Mouse (Mus musculus) CD8-positive naive resting alpha-beta T cell, adult 2 months (primary cell): ENCODE measurements around the gene Xrcc6.
A peak's percentile ranks its signal among the peaks of the same experiment; 100 is the strongest.

Experiments
- DNase-seq, 2 experiments: peaks; one replicate each; pipeline ENCODE4 v3.0.0; 2022; ENCODE audit warnings: low read depth in 2 of 2, low spot score in 2 of 2

Gene Xrcc6

GRCm38 (mm10) chr15:81987646-81988045 lies at the start of gene Xrcc6:
Gene Xrcc6, plus strand, starts transcription at chr15:81987835.
- no peak for DNase-seq

DNA sequence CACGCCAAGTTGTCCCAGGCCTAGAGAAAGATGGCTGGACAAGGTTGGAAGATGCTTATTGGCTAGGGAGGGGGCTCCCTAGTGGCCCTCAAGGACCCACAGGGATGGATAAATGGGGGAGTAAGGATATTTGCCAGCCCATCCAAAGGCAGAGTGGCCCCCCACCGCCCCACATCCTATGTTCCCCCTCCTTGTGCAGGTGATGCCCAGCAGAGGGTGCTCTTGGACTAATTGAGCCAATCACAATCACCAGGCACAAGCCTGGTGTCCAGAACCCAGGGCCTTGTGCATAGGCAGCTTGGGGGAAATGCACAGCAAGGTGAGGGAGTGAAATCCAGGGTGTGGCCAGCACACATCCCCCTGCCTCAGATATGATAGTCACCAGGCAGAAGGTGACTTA lies 49.4 kb upstream of the Xrcc6 start:
- no peak for DNase-seq

GRCm38 (mm10) chr15:81939157-81939715 lies 48.4 kb upstream of the Xrcc6 start:
- no peak for DNase-seq

DNA sequence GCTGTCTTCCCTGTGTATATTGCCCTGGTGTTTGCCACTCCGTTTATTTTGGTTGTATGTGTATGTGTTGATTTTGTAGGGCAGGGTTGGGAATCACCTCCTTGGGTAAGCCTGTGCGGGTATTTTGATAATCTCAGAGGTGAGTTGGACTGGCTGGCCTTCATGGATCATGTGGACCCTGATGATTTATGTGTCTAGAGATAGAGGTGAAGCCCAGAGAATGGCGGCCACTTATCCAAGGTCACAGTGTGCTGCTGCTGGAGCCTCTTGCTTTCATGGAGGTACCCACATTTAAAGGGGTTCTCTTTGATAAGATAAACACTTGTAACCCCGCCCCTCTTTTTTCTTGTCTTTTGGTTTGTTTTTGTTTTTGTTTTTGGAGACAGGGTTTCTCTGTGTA lies 47.9 kb upstream of the Xrcc6 start:
- DNase-seq: no peak

- DNase-seq: no peak
Measured at GRCm38 (mm10) chr15:81940219-81940618, 47.4 kb upstream of the Xrcc6 start.

- DNase-seq: no peak
Measured at GRCm38 (mm10) chr15:81941010-81941409, 46.6 kb upstream of the Xrcc6 start.

DNA sequence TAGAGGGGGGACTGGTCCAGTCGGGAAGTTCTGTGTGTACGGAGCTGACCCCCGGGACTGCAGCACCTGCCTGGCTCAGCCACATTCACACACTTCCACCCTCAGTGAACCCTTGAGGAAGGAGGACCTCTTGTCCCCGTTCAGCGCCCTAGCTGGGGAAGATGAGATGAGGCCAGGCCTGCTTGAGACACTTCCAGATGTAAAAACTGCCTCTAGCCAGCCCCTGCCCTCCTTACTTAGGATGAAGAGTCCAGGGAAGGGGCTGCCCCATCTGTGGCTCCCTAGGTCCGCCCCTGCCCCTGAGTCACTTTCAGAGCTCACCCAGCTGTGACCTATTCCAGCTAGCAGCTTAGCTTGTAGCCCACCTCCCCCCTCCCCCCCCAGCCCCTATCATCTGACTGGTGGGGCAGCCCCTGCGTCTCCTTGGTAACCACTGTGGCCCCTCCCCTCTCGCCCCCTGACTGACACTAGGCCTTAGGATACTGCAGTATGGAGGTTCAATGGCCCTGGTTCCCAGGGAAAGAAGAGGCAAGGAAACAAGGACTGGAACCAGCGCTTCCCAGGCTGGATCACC lies 44.4 kb upstream of the Xrcc6 start:
- no peak for DNase-seq

GRCm38 (mm10) chr15:81949076-81949475 lies 38.6 kb upstream of the Xrcc6 start:
- no peak for DNase-seq

DNA sequence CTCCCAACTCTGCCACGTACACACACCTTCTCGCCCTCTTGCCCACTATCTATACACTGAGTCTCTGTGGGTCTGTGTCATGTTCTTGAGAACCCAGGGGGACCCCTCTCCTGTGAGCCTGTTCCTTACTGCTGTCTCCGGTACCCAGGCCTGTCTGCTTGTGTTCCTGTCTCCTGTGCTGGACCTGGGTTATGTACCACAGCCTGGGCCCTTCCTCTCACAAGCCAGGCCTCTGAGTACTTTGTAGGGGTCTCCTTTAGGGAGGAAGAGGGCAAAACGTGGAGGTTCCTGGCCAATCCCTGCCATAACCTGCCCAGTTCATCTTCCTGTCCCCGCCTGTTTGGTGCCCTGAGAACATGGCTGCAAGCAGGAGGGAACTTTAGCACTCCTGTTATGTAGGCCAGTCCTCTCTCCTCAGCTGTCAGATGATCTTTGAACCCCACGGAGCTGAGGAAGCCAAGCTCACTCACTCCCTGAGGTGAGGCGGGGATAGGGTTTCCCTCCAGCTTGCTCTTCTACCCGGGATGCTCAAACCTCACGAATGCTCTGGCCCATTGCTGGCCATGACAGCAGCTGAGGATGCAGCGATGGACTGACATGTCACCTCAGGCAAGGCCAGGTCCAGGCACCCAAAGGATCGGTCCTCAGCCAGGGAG lies 38.0 kb upstream of the Xrcc6 start:
- DNase-seq: no peak

DNA sequence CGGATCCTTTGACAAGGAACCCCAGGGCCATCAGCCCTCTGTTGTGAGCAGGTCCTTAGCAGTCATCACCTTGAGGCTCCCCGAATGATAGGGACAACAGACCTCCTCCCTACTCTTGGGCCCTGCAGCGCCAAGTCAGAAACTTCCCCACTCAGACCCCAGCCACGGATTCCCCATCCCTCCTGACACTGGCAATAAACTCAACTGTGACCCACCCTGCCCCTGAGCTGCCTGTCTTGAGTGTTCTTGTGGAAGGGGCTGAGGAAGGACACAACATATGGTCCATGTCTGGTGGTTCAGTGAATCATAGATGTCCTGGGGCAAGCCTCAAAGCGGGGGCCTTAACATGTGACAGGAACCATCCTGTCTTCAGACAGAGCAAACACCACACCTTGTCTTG lies 36.9 kb upstream of the Xrcc6 start:
- no peak for DNase-seq

GRCm38 (mm10) chr15:81951159-81951558 lies 36.5 kb upstream of the Xrcc6 start:
- DNase-seq: no peak

DNA sequence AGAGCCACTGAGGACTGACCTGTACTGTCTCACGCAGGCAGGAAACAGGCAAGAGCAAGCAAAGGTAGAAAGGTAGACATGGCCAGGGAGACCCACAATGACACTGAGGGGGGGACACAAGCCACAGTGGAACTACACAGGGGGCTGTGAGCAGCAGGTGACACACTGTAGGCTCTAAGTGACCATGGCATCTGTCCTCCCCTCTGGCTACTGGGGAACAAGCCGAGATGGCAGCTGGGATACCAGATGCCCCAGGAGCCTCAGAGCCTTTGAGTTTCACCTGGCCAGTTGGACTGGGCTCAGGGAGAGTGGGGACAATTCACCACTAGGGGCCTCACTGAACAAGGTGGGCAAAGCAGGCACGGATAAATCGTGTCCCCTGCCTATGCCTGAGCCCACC lies 35.3 kb upstream of the Xrcc6 start:
- no peak for DNase-seq

DNA sequence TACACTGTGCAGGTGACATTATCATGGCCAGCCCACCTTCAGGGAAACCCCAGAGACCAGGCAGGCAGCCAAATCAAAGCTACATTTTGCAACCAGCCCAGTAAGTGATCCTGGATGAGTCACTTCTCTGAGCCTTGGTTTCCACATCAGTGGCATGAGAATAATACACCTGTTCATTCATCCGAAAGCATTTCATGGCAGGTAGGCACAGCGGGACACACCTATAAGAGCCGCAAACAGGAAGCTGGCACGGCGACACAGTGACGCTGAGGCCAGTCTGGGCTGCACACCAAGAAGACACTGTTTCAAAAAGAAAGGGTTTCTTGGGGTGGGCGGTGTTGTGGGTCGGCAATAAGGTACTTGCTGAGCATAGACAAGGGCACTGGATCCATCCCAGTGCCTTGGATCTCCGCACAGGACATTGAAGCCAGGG lies 33.5 kb upstream of the Xrcc6 start:
- no peak for DNase-seq

GRCm38 (mm10) chr15:81954716-81955115 lies 32.9 kb upstream of the Xrcc6 start:
- no peak for DNase-seq

- DNase-seq: no peak
Measured at GRCm38 (mm10) chr15:81955414-81955813, 32.2 kb upstream of the Xrcc6 start.

DNA sequence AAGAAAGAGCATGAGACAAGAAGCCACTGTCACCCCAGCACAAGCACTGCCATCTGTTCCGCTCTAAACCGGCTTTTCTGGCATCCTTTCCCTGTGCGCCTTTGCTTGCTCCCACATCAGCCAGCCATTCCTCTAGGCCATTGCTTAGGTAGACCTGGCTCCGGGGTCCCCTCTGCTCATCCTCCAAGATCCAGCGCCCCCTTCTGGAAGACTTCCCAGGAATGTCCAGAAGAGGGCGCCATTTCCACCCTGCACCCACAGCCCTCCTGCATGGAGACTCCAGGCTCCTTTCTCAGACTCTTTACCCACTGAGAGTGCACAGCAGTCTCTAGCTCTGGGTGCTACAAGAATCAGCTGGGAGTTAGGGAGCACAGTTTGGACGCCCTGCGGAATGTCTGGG lies 31.2 kb upstream of the Xrcc6 start:
- DNase-seq: peak; percentile 60

GRCm38 (mm10) chr15:81957598-81957997 lies 30.0 kb upstream of the Xrcc6 start:
- no peak for DNase-seq

DNA sequence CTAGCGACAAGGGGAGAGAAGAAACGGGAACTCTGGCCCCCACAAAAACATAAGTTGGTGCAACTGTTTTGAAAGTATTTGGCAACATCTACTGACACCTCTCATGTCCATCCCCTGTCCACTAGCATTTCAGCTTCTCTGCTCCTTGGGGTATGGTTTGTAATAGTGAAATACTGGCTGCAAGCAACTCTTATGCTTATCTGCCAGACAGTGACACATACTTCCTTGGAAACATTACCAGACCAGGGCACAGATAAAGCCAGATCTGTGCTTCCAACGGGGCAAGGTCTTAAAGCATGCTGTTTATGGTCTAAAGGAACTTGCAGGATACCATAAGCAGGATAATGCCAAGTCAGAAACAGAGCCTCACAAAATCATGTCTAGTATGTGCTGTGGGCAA lies 28.7 kb upstream of the Xrcc6 start:
- DNase-seq: no peak

DNA sequence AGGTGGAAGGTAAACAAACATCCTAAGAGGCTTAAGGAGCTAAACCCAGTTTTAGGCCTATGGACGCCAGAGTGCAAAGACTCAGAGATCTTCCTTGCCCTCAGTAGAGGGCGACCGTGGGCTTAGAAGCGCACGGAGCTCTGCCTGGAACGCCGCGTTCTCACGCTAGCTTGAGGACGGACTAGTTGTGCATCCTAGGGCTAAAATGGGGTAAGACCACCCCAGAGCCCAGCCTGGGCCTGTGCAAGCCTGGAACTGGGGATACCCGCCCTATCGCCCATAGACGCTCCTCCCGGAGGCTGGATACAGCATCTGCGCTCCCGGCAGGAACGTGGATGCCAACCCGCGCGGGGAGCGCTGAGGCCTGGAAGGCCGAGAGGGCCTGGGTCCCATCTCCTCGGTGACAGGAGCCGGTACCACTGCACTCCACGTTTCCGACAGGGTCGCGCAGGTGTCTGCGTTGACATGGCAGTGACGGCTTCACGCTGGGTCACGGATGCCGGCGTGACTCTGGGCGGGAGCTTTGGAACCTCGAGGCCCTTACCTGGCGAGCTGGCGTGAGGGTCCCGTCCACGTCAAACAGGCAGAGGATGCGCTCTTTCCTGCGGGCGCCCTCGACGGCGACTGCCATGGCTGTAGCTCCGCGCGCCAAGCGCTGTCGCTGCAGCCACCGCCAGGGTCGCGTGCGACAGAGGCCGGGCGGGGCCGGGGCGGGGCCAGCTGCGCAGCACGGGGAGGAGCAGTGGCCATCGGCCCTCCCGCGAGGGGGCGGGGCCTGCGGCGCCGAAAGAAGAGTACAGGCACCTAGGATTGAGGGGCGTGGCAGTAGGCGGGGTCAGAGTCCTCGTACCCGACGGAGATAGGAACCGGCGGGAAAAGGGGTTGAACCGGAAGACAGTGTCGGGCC lies 27.2 kb upstream of the Xrcc6 start, which contains the start of gene Pmm1:
Gene Pmm1, minus strand, starts transcription at position 760 of the 907 bp plus-strand sequence.
- DNase-seq: peak; percentile 96 to 98

- no peak for DNase-seq
Measured at GRCm38 (mm10) chr15:81961078-81961451, 26.6 kb upstream of the Xrcc6 start.

DNA sequence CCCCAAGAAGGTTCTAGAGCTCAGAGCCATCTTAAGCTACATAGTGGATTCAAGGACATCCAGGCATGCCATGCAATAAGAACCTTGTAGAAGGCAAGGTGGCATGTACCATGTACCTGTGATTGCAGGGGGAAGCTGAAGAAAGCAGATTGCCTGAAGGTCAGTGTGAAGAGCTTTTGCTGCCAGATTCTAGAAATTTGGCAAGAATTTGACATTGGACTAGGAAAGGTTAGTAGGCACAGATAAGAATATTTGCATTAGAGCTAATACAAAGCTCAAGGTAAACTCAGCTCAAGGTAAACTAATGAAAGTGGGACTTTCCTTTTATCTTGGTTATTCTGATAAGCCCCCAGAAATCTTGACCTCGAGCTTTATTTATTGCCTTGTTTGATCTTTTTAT lies 23.4 kb upstream of the Xrcc6 start:
- no peak for DNase-seq
